Comparison of ENCODE assay signal across 9 mouse cellular contexts in the genomic region with DNA sequence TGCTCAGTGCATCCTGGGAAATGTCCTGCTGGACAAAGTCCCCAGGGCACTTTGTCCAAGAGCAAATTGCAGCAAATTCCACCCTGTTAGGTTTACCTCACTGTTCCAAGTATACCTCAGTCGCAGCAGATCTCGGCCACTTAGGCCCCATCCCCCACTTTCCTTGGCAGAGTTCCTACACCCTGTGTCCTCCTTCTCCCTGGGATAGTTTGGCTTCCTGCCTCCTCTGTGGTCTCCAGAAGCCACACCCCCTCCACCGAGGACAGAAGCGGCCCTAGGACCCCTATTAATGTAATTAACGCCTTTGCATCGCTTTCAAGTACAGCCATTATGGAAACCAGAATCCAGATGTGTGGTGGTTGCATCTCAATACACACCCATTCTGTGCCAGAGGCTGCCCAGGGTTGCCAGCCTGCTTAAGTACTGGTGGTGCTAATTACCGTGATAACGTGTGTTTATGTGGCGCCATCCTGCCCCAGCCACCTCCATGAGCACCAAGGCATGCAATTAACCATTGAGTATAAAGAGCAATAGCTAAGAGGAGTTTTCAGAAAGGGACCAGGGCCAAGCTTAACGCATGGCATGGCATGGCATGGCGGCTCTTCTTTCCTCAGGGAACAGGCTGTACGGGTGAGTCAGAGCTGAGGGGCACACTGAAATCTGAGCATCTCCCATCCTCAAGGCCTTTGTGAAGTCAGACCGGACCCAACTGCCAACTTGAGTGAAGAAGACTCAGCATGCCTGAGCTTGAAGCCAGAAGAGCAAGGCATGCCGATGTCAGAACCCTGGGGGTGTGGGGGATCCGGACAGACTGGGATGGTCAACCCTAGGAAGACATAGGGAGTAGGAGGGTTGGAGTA.
DNase-seq lines count a peak whose midpoint lies in the region; ATAC-seq and TF ChIP-seq lines count a peak whose summit lies in the region.
"Had no signal": no experiment of that assay in that cellular context is flagged by ENCODE, and none has a peak within 500 bp of the region (broad histone marks: within the 10 kb centered on the region; RNA-seq: fewer than 3 reads in every experiment).

No protein-coding gene starts in this region.

- no peaks in the 10 kb centered on the region for H3K36me3 ChIP-seq in forebrain, embryonic 12.5 days (replicated peaks)
- no peaks in the 10 kb centered on the region for H3K36me3 ChIP-seq in forebrain, embryonic 11.5 days (ENCODE audit: control insufficient read depth, insufficient read depth, low read length)
- no peaks in the 10 kb centered on the region for H3K36me3 ChIP-seq in midbrain, embryonic 13.5 days
- H3K36me3 ChIP-seq in midbrain, embryonic 14.5 days (ENCODE audit: control insufficient read depth, insufficient read depth, low read length) = no peaks in the 10 kb centered on the region
- H3K36me3 ChIP-seq: embryonic facial prominence, embryonic 12.5 days had no signal

- peak; percentile 57; the same call in 1 of the 2 replicates for ATAC-seq in forebrain, embryonic 12.5 days (ENCODE audit: low FRiP score)
- no peak for ATAC-seq in forebrain, embryonic 11.5 days (replicated peaks; ENCODE audit: low FRiP score)
- 0 out of 2 replicates have a peak, but pooled peaks have one; percentile 17 for ATAC-seq in midbrain, embryonic 13.5 days
- ATAC-seq in midbrain, embryonic 14.5 days (ENCODE audit: low FRiP score, low TSS enrichment) = no peak
- ATAC-seq in activated CD4-positive, CD25-positive, alpha-beta regulatory T cell, adult 4 months = no peak

- WGBS in forebrain, embryonic 12.5 days = 65% methylated on average over 15 of the region's 15 CpGs
- 77% methylated on average over 15 of the region's 15 CpGs for WGBS in forebrain, embryonic 11.5 days
- 75% methylated on average over 15 of the region's 15 CpGs for WGBS in midbrain, embryonic 13.5 days
- WGBS in midbrain, embryonic 14.5 days = 81% methylated on average over 15 of the region's 15 CpGs
- WGBS in olfactory bulb, adult 2 months = 33% methylated on average over 15 of the region's 15 CpGs

- no peak for DNase-seq in forebrain, embryonic 11.5 days (ENCODE audit: low spot score)
- DNase-seq in midbrain, embryonic 14.5 days = no peak
- DNase-seq in kidney, adult 9 months = peak; percentile 79
- DNase-seq in spleen, postnatal 14 days (ENCODE audit: low spot score in 2 of 2) = no peak

- H3K4me2 ChIP-seq in forebrain, embryonic 12.5 days = no peak overlapping the region
- no peak overlapping the region for H3K4me2 ChIP-seq in forebrain, embryonic 11.5 days (ENCODE audit: low read depth, low read length, severe bottlenecking)
- H3K4me2 ChIP-seq in midbrain, embryonic 13.5 days (replicated peaks) = no peak overlapping the region
- no peak overlapping the region for H3K4me2 ChIP-seq in midbrain, embryonic 14.5 days (ENCODE audit: low read length)
- H3K4me2 ChIP-seq: embryonic facial prominence, embryonic 12.5 days had no signal

- H3K27me3 ChIP-seq in forebrain, embryonic 12.5 days = no peaks in the 10 kb centered on the region
- H3K27me3 ChIP-seq in forebrain, embryonic 11.5 days (ENCODE audit: control insufficient read depth, insufficient read depth, low read length) = no peaks in the 10 kb centered on the region
- no peaks in the 10 kb centered on the region for H3K27me3 ChIP-seq in midbrain, embryonic 13.5 days
- H3K27me3 ChIP-seq in midbrain, embryonic 14.5 days (ENCODE audit: control insufficient read depth, insufficient read depth, low read length) = no peaks in the 10 kb centered on the region
- H3K27me3 ChIP-seq: embryonic facial prominence, embryonic 12.5 days had no signal

- no peaks in the 10 kb centered on the region for H3K9me3 ChIP-seq in forebrain, embryonic 12.5 days
- H3K9me3 ChIP-seq in forebrain, embryonic 11.5 days (ENCODE audit: control insufficient read depth, low read length) = no peaks in the 10 kb centered on the region
- H3K9me3 ChIP-seq in midbrain, embryonic 13.5 days = no peaks in the 10 kb centered on the region
- H3K9me3 ChIP-seq in midbrain, embryonic 14.5 days (ENCODE audit: control insufficient read depth, low read length) = no peaks in the 10 kb centered on the region
- H3K9me3 ChIP-seq: embryonic facial prominence, embryonic 12.5 days had no signal

- no peak for TF ChIP-seq POLR2A in olfactory bulb, adult 2 months (IDR thresholded peaks at IDR 0.05; ENCODE audit: insufficient read depth, low read depth, low read length)

- H3K4me3 ChIP-seq in forebrain, embryonic 12.5 days (replicated peaks) = no peak overlapping the region
- H3K4me3 ChIP-seq in forebrain, embryonic 11.5 days (ENCODE audit: low read depth, low read length) = no peak overlapping the region
- H3K4me3 ChIP-seq in midbrain, embryonic 13.5 days (replicated peaks) = no peak overlapping the region
- no peak overlapping the region for H3K4me3 ChIP-seq in midbrain, embryonic 14.5 days (replicated peaks; ENCODE audit: low read depth, low read length)
- no peak overlapping the region for H3K4me3 ChIP-seq in olfactory bulb, adult 2 months (ENCODE audit: insufficient read depth, low read depth, low read length)
- H3K4me3 ChIP-seq: embryonic facial prominence, embryonic 12.5 days had no signal

- 0 out of 2 replicates have a peak, but pooled peaks have one; percentile 9 for TF ChIP-seq CTCF in olfactory bulb, adult 2 months (IDR thresholded peaks at IDR 0.05; ENCODE audit: insufficient read depth, low read depth, low read length)

- H3K27ac ChIP-seq in forebrain, embryonic 12.5 days = peak overlapping the region; percentile 25; the same call in 1 of the 2 replicates
- H3K27ac ChIP-seq in forebrain, embryonic 11.5 days (ENCODE audit: low read depth, low read length) = no peak overlapping the region
- no peak overlapping the region for H3K27ac ChIP-seq in midbrain, embryonic 13.5 days
- H3K27ac ChIP-seq in midbrain, embryonic 14.5 days (replicated peaks; ENCODE audit: low read depth, low read length) = no peak overlapping the region
- H3K27ac ChIP-seq in olfactory bulb, adult 2 months (ENCODE audit: insufficient read depth, low read depth, low read length) = no peak overlapping the region
- H3K27ac ChIP-seq: embryonic facial prominence, embryonic 12.5 days had no signal

- peaks cover 15% of the 10 kb centered on the region for H3K4me1 ChIP-seq in forebrain, embryonic 12.5 days
- H3K4me1 ChIP-seq in forebrain, embryonic 11.5 days (replicated peaks; ENCODE audit: control insufficient read depth, insufficient read depth, low read length) = 0 out of 2 replicates have a peak, but pooled peaks cover 2% of the 10 kb centered on the region
- H3K4me1 ChIP-seq in midbrain, embryonic 13.5 days (replicated peaks) = peaks cover 10% of the 10 kb centered on the region; the same call in 1 of the 2 replicates
- H3K4me1 ChIP-seq in midbrain, embryonic 14.5 days (ENCODE audit: control insufficient read depth, insufficient read depth, low read length) = peaks cover 3% of the 10 kb centered on the region; the same call in 1 of the 2 replicates
- H3K4me1 ChIP-seq in olfactory bulb, adult 2 months (ENCODE audit: control insufficient read depth, insufficient read depth, low read length) = peaks cover 29% of the 10 kb centered on the region

- H3K9ac ChIP-seq in forebrain, embryonic 12.5 days = no peak overlapping the region
- H3K9ac ChIP-seq in forebrain, embryonic 11.5 days (ENCODE audit: low read length) = no peak overlapping the region
- no peak overlapping the region for H3K9ac ChIP-seq in midbrain, embryonic 13.5 days (replicated peaks)
- no peak overlapping the region for H3K9ac ChIP-seq in midbrain, embryonic 14.5 days (replicated peaks; ENCODE audit: low read length)
- H3K9ac ChIP-seq: embryonic facial prominence, embryonic 12.5 days had no signal

Comparison
In these comparisons a context has a peak if more than half of its experiments do, and no peak if none do; other contexts are left out.
1. ATAC-seq: peak in forebrain, embryonic 12.5 days (single experiment) and midbrain, embryonic 13.5 days (single experiment); none in forebrain, embryonic 11.5 days (single experiment), midbrain, embryonic 14.5 days (single experiment) and activated CD4-positive, CD25-positive, alpha-beta regulatory T cell, adult 4 months (single experiment).